Comparison of ENCODE assay signal across 15 mouse cellular contexts in the genomic region with DNA sequence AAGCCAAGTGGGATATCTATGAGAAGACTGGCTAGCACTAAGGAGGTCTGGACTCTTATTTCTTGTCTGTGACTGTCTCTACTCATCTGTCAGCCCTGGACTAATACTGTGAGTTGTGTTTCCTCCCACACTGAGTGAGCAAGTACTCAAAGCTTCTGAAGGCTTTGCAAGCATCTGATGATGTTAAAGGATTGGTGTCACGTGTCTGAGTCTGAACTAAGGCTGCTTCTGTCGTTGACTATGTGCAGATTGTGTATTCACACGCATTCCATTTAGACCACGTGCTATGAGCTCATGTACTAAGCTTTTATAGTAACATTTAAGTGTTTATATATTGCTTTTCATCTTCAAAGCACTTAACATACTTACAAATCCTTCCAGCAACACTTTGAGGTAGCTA.
DNase-seq lines count a peak whose midpoint lies in the region; ATAC-seq lines count a peak whose summit lies in the region.
"Had no signal": no experiment of that assay in that cellular context is flagged by ENCODE, and none has a peak within 500 bp of the region (broad histone marks: within the 10 kb centered on the region; RNA-seq: fewer than 3 reads in every experiment).

No protein-coding gene starts in this region.

- intact Hi-C loops in heart, postnatal 36 days (cut with DNase I): no loop called here

- no peak for DNase-seq in heart, postnatal 36 days
- peak; percentile 67 for DNase-seq in midbrain, embryonic 11.5 days (ENCODE audit: low spot score, missing footprints)
- no peak for DNase-seq in adrenal gland, postnatal 25 days
- DNase-seq: adrenal gland, postnatal 36 days; gastrocnemius, postnatal 14 days; kidney, adult 8-10 months; retina, postnatal 1 day had no signal

- no peaks in the 10 kb centered on the region for H3K9me3 ChIP-seq in heart, embryonic 15.5 days (replicated peaks)
- H3K9me3 ChIP-seq in midbrain, embryonic 11.5 days (ENCODE audit: control insufficient read depth, low read length): no peaks in the 10 kb centered on the region
- H3K9me3 ChIP-seq in midbrain, embryonic 13.5 days: no peaks in the 10 kb centered on the region
- no peaks in the 10 kb centered on the region for H3K9me3 ChIP-seq in limb, embryonic 13.5 days
- H3K9me3 ChIP-seq in stomach, embryonic 15.5 days: no peaks in the 10 kb centered on the region
- H3K9me3 ChIP-seq: heart, embryonic 13.5 days; hindbrain, embryonic 12.5 days; midbrain, embryonic 15.5 days had no signal

- ATAC-seq in heart, embryonic 15.5 days (replicated peaks; ENCODE audit: insufficient number of reproducible peaks, insufficient read depth, low FRiP score, low read depth): 0 out of 2 replicates have a peak, but pooled peaks have one; percentile 43
- no peak for ATAC-seq in midbrain, embryonic 11.5 days (ENCODE audit: low FRiP score)
- ATAC-seq in midbrain, embryonic 13.5 days: no peak
- peak; percentile 72 for ATAC-seq in limb, embryonic 13.5 days (ENCODE audit: low FRiP score, low read depth)
- peak; percentile 50; the same call in 1 of the 2 replicates for ATAC-seq in stomach, embryonic 15.5 days (ENCODE audit: insufficient read depth, low FRiP score, low read depth)
- no peak for ATAC-seq in activated CD4-positive, CD25-positive, alpha-beta regulatory T cell, adult 4 months
- ATAC-seq: midbrain, embryonic 15.5 days had no signal

- H3K27ac ChIP-seq in heart, embryonic 15.5 days: no peak overlapping the region
- H3K27ac ChIP-seq in midbrain, embryonic 11.5 days (ENCODE audit: low read depth, low read length): no peak overlapping the region
- H3K27ac ChIP-seq in midbrain, embryonic 13.5 days: no peak overlapping the region
- H3K27ac ChIP-seq in limb, embryonic 13.5 days: peak overlapping the region; percentile 39
- H3K27ac ChIP-seq in stomach, embryonic 15.5 days: no peak overlapping the region
- H3K27ac ChIP-seq: heart, embryonic 13.5 days; hindbrain, embryonic 12.5 days; midbrain, embryonic 15.5 days had no signal

- H3K9ac ChIP-seq in heart, embryonic 15.5 days: no peak overlapping the region
- H3K9ac ChIP-seq in midbrain, embryonic 11.5 days (ENCODE audit: low read length): no peak overlapping the region
- no peak overlapping the region for H3K9ac ChIP-seq in midbrain, embryonic 13.5 days (replicated peaks)
- no peak overlapping the region for H3K9ac ChIP-seq in limb, embryonic 13.5 days
- H3K9ac ChIP-seq in stomach, embryonic 15.5 days: no peak overlapping the region
- H3K9ac ChIP-seq: heart, embryonic 13.5 days; hindbrain, embryonic 12.5 days; midbrain, embryonic 15.5 days had no signal

- H3K4me2 ChIP-seq in heart, embryonic 15.5 days: no peak overlapping the region
- no peak overlapping the region for H3K4me2 ChIP-seq in midbrain, embryonic 11.5 days
- no peak overlapping the region for H3K4me2 ChIP-seq in midbrain, embryonic 13.5 days (replicated peaks)
- no peak overlapping the region for H3K4me2 ChIP-seq in limb, embryonic 13.5 days (replicated peaks)
- no peak overlapping the region for H3K4me2 ChIP-seq in stomach, embryonic 15.5 days
- H3K4me2 ChIP-seq: heart, embryonic 13.5 days; hindbrain, embryonic 12.5 days; midbrain, embryonic 15.5 days had no signal

- H3K27me3 ChIP-seq in heart, embryonic 15.5 days: no peaks in the 10 kb centered on the region
- H3K27me3 ChIP-seq in midbrain, embryonic 11.5 days (ENCODE audit: control insufficient read depth, insufficient read depth, low read length): no peaks in the 10 kb centered on the region
- H3K27me3 ChIP-seq in midbrain, embryonic 13.5 days: no peaks in the 10 kb centered on the region
- no peaks in the 10 kb centered on the region for H3K27me3 ChIP-seq in limb, embryonic 13.5 days
- H3K27me3 ChIP-seq in stomach, embryonic 15.5 days (replicated peaks): no peaks in the 10 kb centered on the region
- H3K27me3 ChIP-seq: hindbrain, embryonic 12.5 days; midbrain, embryonic 15.5 days had no signal

- no peaks in the 10 kb centered on the region for H3K36me3 ChIP-seq in heart, embryonic 15.5 days
- no peaks in the 10 kb centered on the region for H3K36me3 ChIP-seq in midbrain, embryonic 11.5 days (ENCODE audit: control insufficient read depth, insufficient read depth, low read length)
- H3K36me3 ChIP-seq in midbrain, embryonic 13.5 days: no peaks in the 10 kb centered on the region
- no peaks in the 10 kb centered on the region for H3K36me3 ChIP-seq in limb, embryonic 13.5 days
- no peaks in the 10 kb centered on the region for H3K36me3 ChIP-seq in stomach, embryonic 15.5 days
- H3K36me3 ChIP-seq: heart, embryonic 13.5 days; hindbrain, embryonic 12.5 days; midbrain, embryonic 15.5 days had no signal

- no peak overlapping the region for H3K4me3 ChIP-seq in heart, embryonic 15.5 days
- H3K4me3 ChIP-seq in midbrain, embryonic 11.5 days (ENCODE audit: low read depth, low read length): no peak overlapping the region
- no peak overlapping the region for H3K4me3 ChIP-seq in midbrain, embryonic 13.5 days (replicated peaks)
- H3K4me3 ChIP-seq in limb, embryonic 13.5 days: no peak overlapping the region
- H3K4me3 ChIP-seq in stomach, embryonic 15.5 days (replicated peaks): no peak overlapping the region
- H3K4me3 ChIP-seq: heart, embryonic 13.5 days; hindbrain, embryonic 12.5 days; midbrain, embryonic 15.5 days had no signal

- H3K4me1 ChIP-seq in heart, embryonic 15.5 days (replicated peaks): peaks cover 10% of the 10 kb centered on the region
- no peaks in the 10 kb centered on the region for H3K4me1 ChIP-seq in midbrain, embryonic 11.5 days (ENCODE audit: control insufficient read depth, insufficient read depth, low read length)
- H3K4me1 ChIP-seq in midbrain, embryonic 13.5 days (replicated peaks): no peaks in the 10 kb centered on the region
- peaks cover 24% of the 10 kb centered on the region for H3K4me1 ChIP-seq in limb, embryonic 13.5 days
- 0 out of 2 replicates have a peak, but pooled peaks cover 8% of the 10 kb centered on the region for H3K4me1 ChIP-seq in stomach, embryonic 15.5 days
- H3K4me1 ChIP-seq: hindbrain, embryonic 12.5 days; midbrain, embryonic 15.5 days had no signal

- 31% methylated on average over 4 of the region's 4 CpGs for WGBS in heart, embryonic 15.5 days
- 84% methylated on average over 4 of the region's 4 CpGs for WGBS in midbrain, embryonic 11.5 days
- 73% methylated on average over 4 of the region's 4 CpGs for WGBS in midbrain, embryonic 13.5 days
- 13% methylated on average over 4 of the region's 4 CpGs for whole genome bisulfite sequencing in limb, embryonic 13.5 days
- 24% methylated on average over 4 of the region's 4 CpGs for WGBS in stomach, embryonic 15.5 days

Comparison
In these comparisons a context has a peak if more than half of its experiments do, and no peak if none do; other contexts are left out.
1. ATAC-seq: peak in heart, embryonic 15.5 days (single experiment), limb, embryonic 13.5 days (single experiment) and stomach, embryonic 15.5 days (single experiment); none in midbrain, embryonic 11.5 days (single experiment), midbrain, embryonic 13.5 days (single experiment) and activated CD4-positive, CD25-positive, alpha-beta regulatory T cell, adult 4 months (single experiment).